Mouse (Mus musculus) midbrain, embryonic 10.5 days (tissue): ENCODE results near the gene Smyd3. TPM values are rescaled to one million over a fixed set of nuclear protein-coding genes. Genes with fewer than 3 reads are reported as not detected.

Experiments used
- DNase-seq: peaks from one replicate; pipeline ENCODE4 v3.0.0-alpha.2; 2017; ENCODE audit warnings: low spot score
- H3K27ac ChIP-seq: fragments of 300-500 bp; sonication (generic); replicated peaks from 2 replicates; pipeline ENCODE4 v1.5.1; 2016; ENCODE audit warnings: mild to moderate bottlenecking
- H3K27me3 ChIP-seq: fragments of 300-500 bp; sonication (generic); 2 replicates; pipeline ENCODE4 v1.6.1; 2016; ENCODE audit warnings: low read depth, mild to moderate bottlenecking; ENCODE audit not compliant: poor library complexity, severe bottlenecking
- H3K36me3 ChIP-seq: fragments of 300-500 bp; sonication (generic); 2 replicates; pipeline ENCODE4 v1.6.1; 2016; ENCODE audit warnings: mild to moderate bottlenecking, moderate library complexity
- H3K4me1 ChIP-seq: fragments of 300-500 bp; sonication (generic); 2 replicates; pipeline ENCODE4 v1.6.1; 2016
- H3K4me3 ChIP-seq: fragments of 300-500 bp; sonication (generic); 2 replicates; pipeline ENCODE4 v1.5.1; 2016; ENCODE audit warnings: mild to moderate bottlenecking, moderate library complexity
- H3K9me3 ChIP-seq: fragments of 300-500 bp; sonication (generic); replicated peaks from 2 replicates; pipeline ENCODE4 v1.6.1; 2016; ENCODE audit warnings: mild to moderate bottlenecking
- WGBS: fragments of 180-500 bp; shearing (Covaris S2); methylation state at CpG from one replicate; pipeline ENCODE4 v1.1.7; 2016; 5-methylcytosine and 5-hydroxymethylcytosine counted together
- polyA plus RNA-seq: library from polyadenylated mRNA; unstranded; fragments of >200 nt; fragmentation: Nextera tagmentation; extraction: Ambion mirVana; gene quantifications from 2 replicates; pipeline ENCODE4 v1.2.1, GENCODE M21; 2016

Smyd3 gene
- polyA plus RNA-seq, 1 experiment from 2014 or later: 15.3 TPM

DNA sequence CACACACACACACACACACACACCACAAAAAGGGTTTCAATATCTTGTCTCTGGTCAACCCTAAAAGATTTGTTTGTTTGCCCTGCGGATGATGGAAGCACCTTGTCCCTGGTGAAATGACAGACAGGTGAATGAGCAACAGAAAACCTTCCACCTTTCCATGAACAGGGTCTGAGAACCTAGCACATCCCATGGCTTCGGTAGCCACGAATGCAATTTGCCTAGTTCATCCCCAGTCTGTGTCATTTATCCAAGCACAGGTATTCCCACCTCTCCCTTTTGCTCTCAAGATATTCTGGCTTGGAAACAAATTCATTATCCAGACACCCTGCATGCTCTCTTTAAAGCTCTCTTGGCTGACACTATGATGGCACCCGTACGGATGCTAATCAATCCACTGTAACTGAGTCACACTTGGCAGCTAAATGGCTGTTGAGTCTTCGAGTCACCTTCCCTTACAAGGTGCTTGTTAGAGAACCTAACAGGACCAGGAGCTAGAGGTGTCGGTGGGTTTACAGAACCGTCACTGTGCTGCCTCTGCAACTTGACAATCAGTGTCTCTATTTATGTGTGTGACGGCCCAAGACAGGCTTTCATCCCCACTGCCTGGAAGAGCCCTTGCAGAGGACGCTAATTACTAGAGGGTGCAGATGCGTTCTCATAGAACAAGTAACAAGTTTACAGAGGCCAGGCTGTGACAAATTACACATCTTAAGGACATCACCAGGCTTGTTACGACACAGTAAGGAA lies 309.8 kb downstream of the Smyd3 start:
- Histone ChIP-seq H3K27me3 (no peaks in the 10 kb centered on the region), H3K4me1 (peaks cover 14% of the 10 kb centered on the region), H3K27ac (no peak overlapping the region), H3K36me3 (no peaks in the 10 kb centered on the region), H3K4me3 (no peak overlapping the region), H3K9me3 (no peaks in the 10 kb centered on the region)
- no peak for DNase-seq
- 88% methylated on average over 12 of the region's 12 CpGs for WGBS

DNA sequence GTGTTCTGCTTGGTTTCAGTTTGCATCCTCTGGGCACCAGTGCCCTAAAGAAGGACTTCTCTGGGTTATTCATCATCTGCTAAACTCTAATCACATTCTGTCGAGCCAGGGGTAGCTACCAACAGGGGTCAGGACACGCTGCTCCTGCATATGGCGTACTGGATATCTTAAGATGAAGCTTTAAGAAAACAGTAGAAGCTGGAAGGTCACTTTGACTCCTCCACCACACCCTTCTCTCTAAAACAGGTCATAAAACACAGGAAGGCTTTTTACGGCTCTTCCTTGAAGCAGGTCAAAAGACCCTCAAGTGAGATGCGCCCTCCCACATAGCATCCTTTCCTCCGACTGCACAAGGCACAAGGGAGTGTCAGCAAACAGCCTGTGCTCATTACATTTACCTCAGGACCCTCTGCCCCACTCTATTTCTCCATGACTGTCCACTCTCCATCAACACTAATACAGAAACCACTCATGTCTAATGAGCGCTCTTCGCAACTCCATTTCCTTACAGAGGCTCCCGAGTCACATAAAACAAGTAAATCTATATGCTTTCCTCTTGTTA lies 310.6 kb downstream of the Smyd3 start:
- H3K4me3 ChIP-seq: no peak overlapping the region
- WGBS: 81% methylated on average over 9 of the region's 9 CpGs

DNA sequence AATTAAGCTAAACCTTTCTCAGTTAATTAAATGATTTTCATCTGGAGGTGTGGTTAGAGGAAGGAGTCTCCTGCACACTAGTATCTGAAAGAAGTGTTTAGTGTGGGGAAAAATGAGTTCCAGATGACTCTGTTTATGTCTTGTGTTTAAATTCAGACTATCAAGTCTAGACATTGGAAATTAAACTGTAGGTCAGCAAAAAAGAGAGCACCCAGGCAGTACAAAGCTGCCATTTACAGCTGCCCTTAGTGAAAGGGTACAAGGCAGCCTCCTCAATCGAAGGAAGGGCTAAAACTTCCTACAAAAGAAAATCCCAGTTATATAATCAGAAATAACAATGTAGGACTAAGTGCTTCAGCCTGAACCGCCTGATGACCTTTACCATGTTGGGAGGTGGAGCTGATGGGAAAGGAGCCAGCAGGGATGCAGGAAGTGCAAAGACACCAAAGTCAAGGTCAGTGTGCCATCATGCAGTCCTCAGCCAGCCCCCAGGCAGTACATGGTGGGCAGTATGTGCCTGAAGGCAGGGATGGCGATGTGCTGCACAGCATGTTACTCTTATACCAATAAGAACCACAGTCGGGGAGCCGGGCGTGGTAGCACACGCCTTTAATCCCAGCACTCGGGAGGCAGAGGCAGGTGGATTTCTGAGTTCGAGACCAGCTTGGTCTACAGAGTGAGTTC lies 319.2 kb downstream of the Smyd3 start:
- WGBS: 89% methylated on average over 9 of the region's 9 CpGs
- no peak overlapping the region for H3K4me3 ChIP-seq
- H3K27me3 ChIP-seq: no peaks in the 10 kb centered on the region
- H3K4me1 ChIP-seq: no peaks in the 10 kb centered on the region
- H3K27ac ChIP-seq: no peak overlapping the region
- no peaks in the 10 kb centered on the region for H3K9me3 ChIP-seq
- no peaks in the 10 kb centered on the region for H3K36me3 ChIP-seq
- no peak for DNase-seq

More for the DNA sequence above, 310.6 kb downstream of the Smyd3 start:
- no peak overlapping the region for H3K27ac ChIP-seq
- no peaks in the 10 kb centered on the region for H3K9me3 ChIP-seq
- no peaks in the 10 kb centered on the region for H3K27me3 ChIP-seq
- H3K36me3 ChIP-seq: no peaks in the 10 kb centered on the region
- peaks cover 8% of the 10 kb centered on the region for H3K4me1 ChIP-seq
- no peak for DNase-seq

DNA sequence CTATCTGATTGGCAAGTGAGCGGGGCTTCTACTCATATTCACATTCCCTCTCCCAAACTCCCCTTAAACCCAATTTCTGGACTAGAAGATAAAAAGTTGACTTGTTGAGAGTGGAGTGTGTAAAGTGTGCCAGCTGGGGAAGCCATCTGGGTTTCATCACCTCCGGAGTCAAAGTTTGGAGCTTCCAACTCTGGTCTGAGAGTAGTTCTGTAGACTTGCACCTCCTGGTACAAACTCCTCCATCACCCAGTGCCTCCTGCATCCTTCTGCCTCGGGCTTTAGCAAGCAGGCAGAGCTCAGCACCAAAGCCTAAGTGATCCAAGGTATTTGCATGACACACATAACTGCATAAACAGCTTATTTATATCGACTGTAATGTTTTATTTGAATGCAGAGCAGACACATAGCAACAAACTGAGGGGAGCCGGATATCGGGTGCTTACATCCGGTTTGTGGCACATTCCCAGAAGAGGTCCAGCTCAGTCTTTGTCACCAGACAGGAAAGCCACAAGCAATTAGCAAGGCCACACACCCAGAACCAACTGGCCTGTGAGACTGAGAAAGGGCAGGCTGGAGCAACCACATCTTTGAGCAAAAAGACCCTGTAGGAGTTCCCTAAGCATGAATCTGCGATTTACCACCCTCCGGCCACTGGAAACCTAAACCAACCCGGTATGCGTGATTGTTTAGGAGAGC lies 319.9 kb downstream of the Smyd3 start:
- WGBS: 76% methylated on average over 11 of the region's 11 CpGs
- H3K36me3 ChIP-seq: no peaks in the 10 kb centered on the region
- H3K4me1 ChIP-seq: no peaks in the 10 kb centered on the region
- H3K27ac ChIP-seq: no peak overlapping the region
- no peak overlapping the region for H3K4me3 ChIP-seq
- H3K9me3 ChIP-seq: no peaks in the 10 kb centered on the region
- no peak for DNase-seq
- no peaks in the 10 kb centered on the region for H3K27me3 ChIP-seq

DNA sequence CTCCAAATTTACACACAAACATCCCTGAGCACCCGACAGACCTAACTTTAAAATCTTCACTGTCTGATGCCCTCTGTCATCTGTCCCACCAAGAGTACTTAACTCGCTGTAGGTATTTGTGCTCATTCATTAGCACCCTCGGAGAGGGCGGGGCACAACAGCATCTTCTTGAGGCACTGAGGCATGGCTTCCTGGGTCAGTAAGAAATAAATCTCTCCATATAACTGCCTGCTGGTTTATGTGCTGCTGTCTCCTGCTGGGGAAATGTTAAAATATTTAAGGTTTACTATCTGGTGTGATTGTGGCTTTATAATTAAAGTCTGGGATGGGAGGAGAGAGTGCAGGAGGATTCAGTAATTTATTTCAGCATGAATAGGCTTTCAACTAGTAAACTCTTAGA lies 320.7 kb downstream of the Smyd3 start:
- Histone ChIP-seq H3K4me1 (no peaks in the 10 kb centered on the region), H3K27ac (no peak overlapping the region), H3K4me3 (no peak overlapping the region), H3K36me3 (no peaks in the 10 kb centered on the region), H3K9me3 (no peaks in the 10 kb centered on the region), H3K27me3 (no peaks in the 10 kb centered on the region)
- WGBS: 67% methylated on average over 4 of the region's 4 CpGs
- no peak for DNase-seq

DNA sequence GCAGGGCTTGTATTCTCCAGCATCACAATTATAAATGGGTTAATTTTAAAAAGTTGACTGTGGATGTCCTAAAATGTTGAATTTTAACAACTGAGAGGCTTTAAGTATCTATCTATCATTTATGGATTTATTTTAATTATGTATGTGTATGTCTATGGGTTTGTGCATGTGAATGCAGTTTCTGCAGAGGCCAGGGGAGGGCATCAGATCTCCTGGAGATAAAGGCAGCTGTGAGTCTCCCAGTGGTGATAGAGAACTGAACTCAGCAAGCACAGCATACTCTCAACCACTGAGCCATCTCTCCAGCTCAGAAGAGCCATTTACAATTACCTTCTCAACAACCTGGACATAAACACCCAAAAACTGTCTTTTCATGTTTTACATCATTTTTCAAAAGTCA lies 321.4 kb downstream of the Smyd3 start:
- no peaks in the 10 kb centered on the region for H3K9me3 ChIP-seq
- no peak for DNase-seq

DNA sequence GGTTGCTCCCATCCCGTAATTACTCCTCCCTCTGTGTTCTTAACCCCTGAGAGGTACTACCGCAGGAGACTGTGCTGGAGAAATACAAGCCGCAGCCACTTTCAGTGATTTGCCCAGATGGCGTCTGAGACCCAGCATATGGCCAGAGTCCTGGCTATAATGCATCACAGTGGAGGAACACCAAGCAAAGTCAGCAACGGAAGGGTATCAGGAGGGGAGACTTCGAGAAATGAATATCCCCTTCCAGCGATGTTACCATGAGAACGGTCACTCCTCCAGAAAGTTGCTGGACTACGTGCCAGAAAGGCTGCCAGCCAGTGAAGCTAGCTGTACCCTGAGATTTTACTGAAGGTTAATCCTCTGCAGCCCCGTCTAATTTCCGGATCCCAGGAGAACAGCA lies 325.1 kb downstream of the Smyd3 start:
- Histone ChIP-seq H3K27me3 (no peaks in the 10 kb centered on the region), H3K4me3 (no peak overlapping the region), H3K4me1 (no peaks in the 10 kb centered on the region), H3K36me3 (no peaks in the 10 kb centered on the region), H3K27ac (no peak overlapping the region), H3K9me3 (no peaks in the 10 kb centered on the region)
- 92% methylated on average over 11 of the region's 11 CpGs for WGBS
- no peak for DNase-seq

More for the DNA sequence above, 321.4 kb downstream of the Smyd3 start:
- H3K4me1 ChIP-seq: no peaks in the 10 kb centered on the region
- no peaks in the 10 kb centered on the region for H3K27me3 ChIP-seq
- no peak overlapping the region for H3K27ac ChIP-seq
- no peaks in the 10 kb centered on the region for H3K36me3 ChIP-seq
- no peak overlapping the region for H3K4me3 ChIP-seq

DNA sequence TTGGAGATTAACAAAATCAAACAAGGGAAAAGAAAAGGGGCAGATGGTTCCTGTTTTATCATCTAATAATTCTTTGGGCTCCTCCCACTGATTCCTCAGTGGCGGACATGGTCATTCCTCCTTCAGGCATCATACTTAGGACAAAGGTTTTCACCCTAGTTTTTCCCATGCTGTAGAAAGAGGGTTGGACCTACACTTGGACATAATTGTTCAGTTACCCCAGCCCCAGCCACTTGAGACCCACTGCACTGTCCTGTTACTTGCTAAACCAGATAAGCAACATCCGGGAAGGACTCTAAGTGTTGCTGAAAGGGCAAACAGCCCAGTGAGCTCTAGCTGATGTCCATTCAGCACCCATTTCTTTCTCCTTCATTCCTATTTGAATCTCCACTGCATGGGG lies 327.0 kb downstream of the Smyd3 start:
- Histone ChIP-seq H3K4me1 (no peaks in the 10 kb centered on the region), H3K36me3 (no peaks in the 10 kb centered on the region), H3K4me3 (no peak overlapping the region), H3K27me3 (no peaks in the 10 kb centered on the region), H3K27ac (no peak overlapping the region), H3K9me3 (no peaks in the 10 kb centered on the region)
- WGBS: 87% methylated on average over 2 of the region's 2 CpGs
- no peak for DNase-seq

DNA sequence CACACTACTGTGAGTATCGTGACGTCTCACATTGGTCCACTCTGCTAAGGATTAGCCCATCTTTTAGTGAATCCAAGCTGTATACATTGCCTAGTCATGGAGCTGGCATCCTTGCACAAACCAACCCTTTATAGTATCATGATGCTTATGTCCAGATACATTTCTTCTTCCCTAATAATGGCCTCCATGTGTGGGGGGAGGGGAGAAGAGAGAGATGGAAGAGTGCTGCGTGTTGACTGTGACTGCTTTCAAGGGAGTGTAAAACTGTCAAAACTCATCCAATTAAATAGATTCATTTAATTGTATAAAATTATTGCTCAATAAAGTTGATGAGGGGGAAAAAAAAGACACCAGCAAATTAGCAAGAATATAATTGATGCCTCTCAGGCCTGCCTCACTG lies 330.7 kb downstream of the Smyd3 start:
- WGBS: 89% methylated on average over 3 of the region's 3 CpGs
- no peaks in the 10 kb centered on the region for H3K9me3 ChIP-seq
- no peak overlapping the region for H3K27ac ChIP-seq
- H3K27me3 ChIP-seq: no peaks in the 10 kb centered on the region
- H3K36me3 ChIP-seq: no peaks in the 10 kb centered on the region
- H3K4me1 ChIP-seq: no peaks in the 10 kb centered on the region
- DNase-seq: no peak
- no peak overlapping the region for H3K4me3 ChIP-seq

DNA sequence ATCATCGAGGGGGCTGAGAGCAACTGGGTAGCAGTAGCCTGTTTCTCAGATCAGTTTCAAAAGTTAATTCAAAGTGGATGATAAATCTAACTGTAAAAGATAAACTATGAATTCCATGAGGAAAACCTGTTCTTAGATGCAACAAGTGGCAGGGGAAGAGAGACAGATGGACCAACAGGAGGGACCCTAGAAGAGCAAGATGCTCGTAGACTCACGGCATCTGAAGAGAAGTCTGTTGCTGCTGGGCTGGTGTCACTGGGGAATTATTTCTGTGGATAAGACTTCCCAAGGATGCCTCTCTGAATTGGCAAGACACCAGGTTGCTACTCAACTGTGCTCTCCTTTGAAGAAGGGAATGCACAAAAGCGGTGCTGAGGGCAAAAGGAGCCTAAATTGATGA lies 333.2 kb downstream of the Smyd3 start:
- H3K27ac ChIP-seq: no peak overlapping the region
- no peaks in the 10 kb centered on the region for H3K27me3 ChIP-seq
- WGBS: 94% methylated on average over 4 of the region's 4 CpGs
- no peaks in the 10 kb centered on the region for H3K36me3 ChIP-seq
- no peaks in the 10 kb centered on the region for H3K4me1 ChIP-seq
- H3K9me3 ChIP-seq: no peaks in the 10 kb centered on the region
- H3K4me3 ChIP-seq: no peak overlapping the region
- DNase-seq: no peak

DNA sequence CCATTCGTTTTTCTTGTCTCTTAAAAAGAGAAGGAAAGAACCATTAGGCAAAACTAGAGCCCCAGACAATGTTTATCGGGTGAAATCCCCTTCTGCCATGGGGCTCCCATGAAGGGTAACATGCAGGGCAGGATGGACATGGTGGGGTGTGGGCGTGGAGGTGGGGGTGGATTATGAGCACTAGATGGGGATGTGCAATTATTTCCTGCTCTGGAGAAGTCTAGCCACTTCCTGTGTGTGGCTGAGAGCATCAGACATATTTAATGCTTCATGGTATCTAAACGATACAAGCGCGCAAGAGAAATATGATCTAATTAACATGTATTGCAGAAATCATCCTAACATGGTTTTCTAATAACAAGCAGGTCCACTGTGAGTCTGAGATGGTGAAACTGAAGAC lies 334.3 kb downstream of the Smyd3 start:
- Histone ChIP-seq H3K4me1 (no peaks in the 10 kb centered on the region), H3K27me3 (no peaks in the 10 kb centered on the region), H3K9me3 (no peaks in the 10 kb centered on the region), H3K36me3 (no peaks in the 10 kb centered on the region), H3K27ac (no peak overlapping the region), H3K4me3 (no peak overlapping the region)
- 92% methylated on average over 6 of the region's 6 CpGs for WGBS
- DNase-seq: no peak

DNA sequence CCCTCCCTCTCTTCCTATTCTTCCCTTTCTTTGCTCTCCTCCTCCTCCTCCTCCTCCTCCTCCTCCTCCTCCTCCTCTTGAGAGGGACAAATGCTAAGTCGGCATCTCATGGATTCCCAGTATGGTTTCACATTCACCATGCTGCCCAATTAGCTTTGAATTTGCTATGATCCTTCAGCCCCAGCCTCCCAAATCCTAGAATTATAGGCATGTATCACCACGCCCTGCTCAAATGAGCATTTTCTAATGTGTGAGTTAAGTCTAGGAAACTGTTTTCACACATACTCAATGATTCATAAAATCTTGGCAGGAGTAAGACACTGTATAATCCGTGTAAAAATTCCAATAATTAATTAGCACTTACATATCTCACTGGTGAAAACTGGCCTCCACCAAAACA lies 337.3 kb downstream of the Smyd3 start:
- Histone ChIP-seq H3K36me3 (no peaks in the 10 kb centered on the region), H3K4me1 (no peaks in the 10 kb centered on the region; the same call in 1 of the 2 replicates), H3K27ac (no peak overlapping the region), H3K27me3 (no peaks in the 10 kb centered on the region), H3K9me3 (no peaks in the 10 kb centered on the region), H3K4me3 (no peak overlapping the region)
- DNase-seq: no peak
- WGBS: 90% methylated on average over 3 of the region's 3 CpGs
